Mouse (Mus musculus): ENCODE data around the gene Vmn1r198. TPM values are rescaled to one million over a fixed set of nuclear protein-coding genes. Genes with fewer than 3 reads are reported as not detected.
"Not testable (repeated sequence)": the region's sequence is repeated elsewhere in the genome, so short reads cannot be mapped to it uniquely, and the experiment has no call there.

The Vmn1r198 gene
- total RNA-seq (2021), result not detected
- long read RNA-seq, experiment 1, result 0 reads
- long read RNA-seq, experiment 2, result 0 reads

DNA sequence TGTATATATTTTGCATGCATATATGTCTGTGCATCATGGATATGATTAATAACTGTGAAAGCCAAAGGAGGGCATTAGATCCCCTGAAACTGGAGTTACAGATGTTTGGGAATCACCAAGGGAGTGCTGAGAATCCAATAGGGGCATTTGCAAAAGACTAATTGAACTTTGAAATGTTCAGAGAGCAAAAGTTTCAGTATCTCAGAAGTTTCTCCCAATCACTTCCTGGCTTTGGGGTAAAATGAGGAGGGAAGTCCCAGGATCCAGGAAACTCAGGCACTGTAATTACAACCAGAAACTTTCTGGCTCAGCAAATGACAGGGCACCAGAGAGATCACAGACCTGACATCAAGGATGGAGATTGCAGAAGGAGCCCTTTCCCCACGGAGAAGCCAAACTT is at the start of gene Vmn1r198:
Gene Vmn1r198 (plus strand): TSS at position 301 of the 400 bp plus-strand sequence.
- intact Hi-C loops (cut with DNase I), result no loop called here
- no peak for DNase-seq

DNA sequence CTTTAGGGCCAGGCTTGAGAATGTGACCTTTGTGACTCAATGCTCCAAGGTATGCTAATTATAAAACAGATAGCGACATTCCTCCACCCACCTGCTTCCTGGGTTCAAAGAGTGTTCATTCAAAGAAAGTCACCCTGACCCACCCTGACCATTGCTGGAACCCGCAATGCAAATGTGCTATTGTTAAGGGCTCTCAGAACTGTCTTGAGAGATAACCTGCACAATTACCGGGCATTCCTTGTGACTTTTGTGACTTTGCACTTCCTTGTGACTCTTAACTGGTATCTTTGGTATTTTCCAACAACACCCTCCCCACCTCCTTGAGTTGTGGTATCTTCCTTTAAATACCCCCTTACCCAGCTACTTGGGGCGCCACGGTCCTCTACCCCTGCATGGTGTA is 42.1 kb upstream of the Vmn1r198 start:
- DNase-seq; intact Hi-C loops (cut with DNase I): not testable (repeated sequence)

GRCm38 (mm10) chr13:22315361-22315760 is 34.8 kb upstream of the Vmn1r198 start:
- no peak for DNase-seq
- intact Hi-C loops (cut with DNase I), result no loop called here

- DNase-seq, result no peak
- intact Hi-C loops (cut with DNase I), result no loop called here
Observed at GRCm38 (mm10) chr13:22317366-22317765, 32.8 kb upstream of the Vmn1r198 start.

- DNase-seq, result no peak
- intact Hi-C loops (cut with DNase I), result no loop called here
Observed at GRCm38 (mm10) chr13:22320091-22320490, 30.1 kb upstream of the Vmn1r198 start.

DNA sequence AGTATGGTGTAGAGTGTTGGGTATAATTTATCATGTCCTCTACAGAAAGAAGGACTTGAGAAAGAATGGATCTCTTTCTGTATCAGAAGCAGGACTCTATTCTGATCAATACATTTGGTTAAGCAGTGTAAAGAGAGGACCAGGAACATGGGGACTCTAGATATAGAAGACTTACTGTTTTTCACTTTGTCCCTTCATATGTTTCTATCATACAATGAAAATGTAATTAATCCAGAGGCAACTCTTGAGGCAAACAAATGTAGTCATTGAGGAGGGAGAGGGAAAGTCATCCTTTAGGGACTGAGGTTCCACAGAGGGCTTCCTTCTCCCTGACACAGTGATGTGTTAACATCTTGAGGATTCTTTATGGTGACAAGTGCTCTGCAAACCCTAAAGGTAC is 25.9 kb upstream of the Vmn1r198 start, which contains the start of gene Vmn1r197:
Gene Vmn1r197 (plus strand): TSS at position 301 of the 400 bp plus-strand sequence.
- DNase-seq, result no peak
- intact Hi-C loops (cut with DNase I), result no loop called here

GRCm38 (mm10) chr13:22333269-22333668 is 16.9 kb upstream of the Vmn1r198 start:
- DNase-seq, result no peak
- intact Hi-C loops (cut with DNase I), result no loop called here

DNA sequence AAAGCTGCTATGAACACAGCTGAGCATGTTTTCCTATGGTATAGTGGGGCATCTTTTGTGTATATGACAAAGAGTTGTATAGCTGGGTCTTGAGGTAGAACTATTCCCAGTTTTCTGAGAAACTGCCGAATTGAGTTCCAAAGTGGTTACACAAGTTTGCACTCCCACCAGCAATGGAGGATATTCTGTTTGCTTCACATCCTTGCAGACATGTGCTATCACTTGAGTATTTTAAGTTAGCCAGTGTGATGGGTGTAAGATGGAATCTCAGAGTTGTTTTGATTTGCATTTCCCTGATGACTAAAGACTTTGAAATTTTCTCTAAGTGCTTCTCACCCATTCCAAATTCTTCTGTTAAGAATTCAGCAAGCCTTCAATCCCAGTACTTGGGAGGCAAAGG is 14.6 kb upstream of the Vmn1r198 start:
- intact Hi-C loops (cut with DNase I), result no loop called here
- DNase-seq, result no peak

DNA sequence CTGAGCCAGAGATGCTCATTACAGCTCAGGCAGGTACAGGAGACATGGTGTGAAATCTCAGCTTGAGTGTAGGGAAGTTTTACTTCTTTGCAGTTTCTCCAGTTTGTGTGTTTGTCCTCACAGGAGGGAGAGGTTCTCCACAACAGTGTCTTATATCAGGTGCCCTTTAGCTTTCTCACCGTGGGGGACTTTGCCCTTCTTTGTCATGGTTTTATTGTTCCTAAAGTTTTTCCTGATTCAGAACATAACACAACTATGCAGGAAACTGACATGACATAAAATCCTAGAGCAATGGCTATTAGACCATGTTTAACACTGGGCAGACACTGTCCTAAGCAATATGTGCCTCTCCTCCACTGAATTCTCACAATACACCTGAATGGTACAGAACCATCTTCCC is 649 bp downstream of the Vmn1r198 start:
- no peak for DNase-seq
- intact Hi-C loops (cut with DNase I), result no loop called here

DNA sequence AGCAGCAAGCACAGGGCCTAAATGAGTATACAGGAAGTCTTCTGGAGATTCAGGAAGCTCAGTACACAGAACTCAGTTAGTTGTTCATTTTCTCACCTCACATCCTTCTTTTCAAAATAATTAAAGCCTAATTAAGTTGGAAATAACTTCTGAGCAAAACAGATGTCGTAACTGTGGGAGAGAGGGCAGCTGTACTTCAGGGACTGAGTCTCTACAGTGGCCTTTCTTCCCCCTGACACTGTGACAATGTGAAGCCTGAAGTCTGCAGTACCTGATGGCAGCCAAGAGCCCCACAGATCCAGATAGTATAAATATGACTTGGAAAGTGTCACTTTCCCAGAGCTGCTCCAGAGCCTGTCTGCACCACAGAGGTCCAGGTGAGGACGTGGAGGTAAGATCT is 29.4 kb downstream of the Vmn1r198 start, which contains the start of gene Vmn1r199:
Gene Vmn1r199 (plus strand): TSS at position 301 of the 400 bp plus-strand sequence.
- no peak for DNase-seq
- intact Hi-C loops (cut with DNase I), result no loop called here

GRCm38 (mm10) chr13:22381128-22381527 is 31.0 kb downstream of the Vmn1r198 start:
- intact Hi-C loops (cut with DNase I); DNase-seq: not testable (repeated sequence)

DNA sequence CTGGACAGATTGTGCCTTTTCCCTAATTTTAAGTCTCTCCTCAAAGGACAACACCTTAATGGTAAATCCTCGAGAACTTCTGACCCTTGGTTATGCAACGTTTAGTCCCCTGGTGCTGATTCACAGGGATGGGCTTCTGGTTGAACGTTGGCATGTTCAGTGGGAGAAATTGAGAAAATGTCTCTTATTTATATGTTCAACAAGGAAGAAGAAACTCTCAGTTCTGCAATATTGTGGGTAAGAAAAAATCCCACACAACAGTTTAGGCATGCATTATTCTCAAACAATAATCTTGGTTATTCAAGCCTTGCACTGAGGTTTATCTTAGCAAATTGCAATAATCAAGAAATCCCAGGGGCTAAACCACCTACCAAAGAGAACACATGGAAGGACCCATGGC is 33.2 kb downstream of the Vmn1r198 start:
- no peak for DNase-seq
- intact Hi-C loops (cut with DNase I), result no loop called here

GRCm38 (mm10) chr13:22387050-22387449 is 36.9 kb downstream of the Vmn1r198 start:
- intact Hi-C loops (cut with DNase I), result no loop called here
- DNase-seq, result no peak

DNA sequence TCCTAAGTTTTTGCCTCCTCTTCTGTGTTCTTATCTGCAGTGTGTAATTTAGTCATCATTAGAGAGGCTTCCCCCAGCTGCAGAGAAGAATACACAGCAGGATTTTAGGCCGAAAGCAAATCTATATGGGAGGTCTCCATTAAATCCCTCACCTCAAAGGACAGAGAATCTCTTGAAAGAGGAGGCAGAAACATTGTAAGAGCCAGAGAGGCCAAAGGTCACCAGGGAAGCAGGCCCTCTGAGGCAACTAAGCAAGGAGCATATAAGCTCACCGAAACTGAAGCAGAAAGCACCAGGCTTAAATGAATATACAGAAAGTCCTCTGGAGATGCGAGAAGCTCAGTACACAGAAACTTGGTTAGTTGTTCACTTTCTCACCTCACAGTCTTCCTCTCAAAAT is 39.9 kb downstream of the Vmn1r198 start, which contains the start of gene Vmn1r200:
Gene Vmn1r200 (plus strand): TSS at position 301 of the 400 bp plus-strand sequence.
- no peak for DNase-seq
- intact Hi-C loops (cut with DNase I), result no loop called here

DNA sequence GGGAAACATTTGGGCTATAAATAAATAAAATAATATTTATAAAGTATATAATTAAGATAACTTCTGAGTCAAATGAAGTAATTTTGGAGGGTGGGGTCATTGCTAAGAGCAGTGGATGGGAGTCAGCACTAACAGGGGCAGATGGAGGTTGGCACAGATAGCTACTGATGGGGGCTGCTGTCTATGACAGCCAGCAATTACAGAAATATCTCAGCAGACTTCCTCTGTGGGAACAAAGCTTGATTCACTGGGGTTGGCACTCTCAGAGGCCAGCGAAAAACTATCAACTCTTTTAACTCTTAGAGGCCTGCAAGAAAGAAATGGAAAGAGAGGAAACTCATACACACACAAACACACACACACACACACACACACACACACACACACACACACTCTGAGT is 52.8 kb downstream of the Vmn1r198 start:
- intact Hi-C loops (cut with DNase I), result no loop called here

More for the DNA sequence above, 52.8 kb downstream of the Vmn1r198 start:
- DNase-seq, result no peak

Other genes starting within 250 kb of the Vmn1r198 start
- not detected for gene Vmn1r189, start 244.5 kb upstream of the Vmn1r198 start, total RNA-seq (2021)
- not detected for gene Vmn1r191, start 166.4 kb upstream of the Vmn1r198 start, total RNA-seq (2021)
- gene Vmn1r192, start 159.2 kb upstream of the Vmn1r198 start, total RNA-seq (2021), result not detected
- not detected for gene Vmn1r193, start 127.2 kb upstream of the Vmn1r198 start, total RNA-seq (2021)
- not detected for gene Vmn1r194, start 106.1 kb upstream of the Vmn1r198 start, total RNA-seq (2021)
- not detected for gene Vmn1r195, start 79.8 kb upstream of the Vmn1r198 start, total RNA-seq (2021)
- gene Vmn1r196, start 60.4 kb upstream of the Vmn1r198 start, total RNA-seq (2021), result not detected
- not detected for gene Vmn1r197, start 25.8 kb upstream of the Vmn1r198 start, total RNA-seq (2021)
- gene Vmn1r199, start 29.5 kb downstream of the Vmn1r198 start, total RNA-seq (2021), result not detected
- gene Vmn1r200, start 40.0 kb downstream of the Vmn1r198 start, total RNA-seq (2021), result not detected
- gene Vmn1r201, start 121.6 kb downstream of the Vmn1r198 start, total RNA-seq (2021), result not detected
- gene Vmn1r202, start 155.0 kb downstream of the Vmn1r198 start, total RNA-seq (2021), result not detected
- gene Vmn1r203, start 167.8 kb downstream of the Vmn1r198 start, total RNA-seq (2021), result not detected
- not detected for gene Vmn1r204, start 202.8 kb downstream of the Vmn1r198 start, total RNA-seq (2021)
- not detected for gene Vmn1r205, start 242.6 kb downstream of the Vmn1r198 start, total RNA-seq (2021)